Mouse (Mus musculus) neural tube, embryonic 13.5 days (tissue): ENCODE data around the gene Apc2. TPM values are rescaled to one million over a fixed set of nuclear protein-coding genes. Genes with fewer than 3 reads are reported as not detected.

Experiments
- ATAC-seq: fragments of 200-750 bp; cut with Nextera tagmentation; 2 replicates; pipeline ENCODE4 v1.8.0; 2017; ENCODE audit warnings: low read depth, mild to moderate bottlenecking, moderate TSS enrichment, moderate library complexity
- H3K27ac ChIP-seq: fragments of 300-500 bp; sonication (generic); replicated peaks from 2 replicates; pipeline ENCODE4 v1.5.1; 2015; ENCODE audit warnings: moderate library complexity, mild to moderate bottlenecking, inconsistent platforms
- H3K27me3 ChIP-seq: fragments of 300-500 bp; sonication (generic); 2 replicates; pipeline ENCODE4 v1.6.1; 2015; ENCODE audit warnings: mild to moderate bottlenecking, inconsistent platforms
- H3K36me3 ChIP-seq: fragments of 300-500 bp; sonication (generic); 2 replicates; pipeline ENCODE4 v1.6.1; 2015; ENCODE audit warnings: mild to moderate bottlenecking, inconsistent platforms
- H3K4me1 ChIP-seq: fragments of 300-500 bp; sonication (generic); replicated peaks from 2 replicates; pipeline ENCODE4 v1.6.1; 2015; ENCODE audit warnings: inconsistent platforms
- H3K4me2 ChIP-seq: fragments of 300-500 bp; sonication (generic); 2 replicates; pipeline ENCODE4 v1.6.1; 2015; ENCODE audit warnings: inconsistent platforms, mild to moderate bottlenecking, moderate library complexity
- H3K4me3 ChIP-seq: fragments of 300-500 bp; sonication (generic); 2 replicates; pipeline ENCODE4 v1.5.1; 2015; ENCODE audit warnings: mild to moderate bottlenecking, inconsistent platforms
- H3K9ac ChIP-seq: fragments of 300-500 bp; sonication (generic); 2 replicates; pipeline ENCODE4 v1.6.1; 2015; ENCODE audit warnings: moderate library complexity, mild to moderate bottlenecking, inconsistent platforms
- H3K9me3 ChIP-seq: fragments of 300-500 bp; sonication (generic); 2 replicates; pipeline ENCODE4 v1.6.1; 2016; ENCODE audit warnings: inconsistent platforms
- WGBS: fragments of 180-500 bp; shearing (Covaris S2); methylation state at CpG from one replicate; pipeline ENCODE4 v1.1.7; 2015; 5-methylcytosine and 5-hydroxymethylcytosine counted together
- polyA plus RNA-seq: library from polyadenylated mRNA; unstranded; fragments of >200 nt; fragmentation: Nextera tagmentation; extraction: Ambion mirVana; gene quantifications from 2 replicates; pipeline ENCODE4 v1.2.1, GENCODE M21; 2015

Gene Apc2
- polyA plus RNA-seq, 1 experiment from 2014 or later = 156 TPM

DNA sequence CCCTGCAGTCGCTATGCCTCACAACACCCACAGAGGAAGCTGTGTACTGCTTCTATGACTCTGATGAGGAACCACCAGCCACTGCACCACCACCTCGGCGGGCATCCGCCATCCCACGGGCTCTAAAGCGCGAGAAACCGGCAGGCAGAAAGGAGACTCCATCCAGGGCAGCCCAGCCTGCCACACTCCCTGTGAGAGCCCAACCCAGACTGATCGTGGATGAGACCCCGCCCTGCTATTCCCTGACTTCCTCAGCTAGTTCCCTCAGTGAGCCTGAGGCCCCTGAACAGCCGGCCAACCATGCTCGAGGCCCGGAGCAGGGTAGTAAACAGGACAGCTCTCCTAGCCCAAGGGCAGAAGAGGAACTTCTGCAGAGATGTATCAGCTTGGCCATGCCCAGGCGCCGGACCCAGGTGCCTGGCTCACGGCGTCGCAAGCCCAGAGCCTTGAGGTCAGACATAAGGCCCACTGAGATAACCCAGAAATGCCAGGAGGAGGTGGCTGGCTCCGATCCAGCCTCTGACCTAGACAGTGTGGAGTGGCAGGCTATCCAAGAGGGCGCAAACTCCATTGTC, 17.9 kb downstream of the Apc2 start:
- no peak for ATAC-seq
- Histone ChIP-seq H3K4me2 (no peak overlapping the region), H3K4me1 (peaks cover 64% of the 10 kb centered on the region), H3K9ac (0 out of 2 replicates have a peak overlapping the region, but pooled peaks have one; percentile 19), H3K9me3 (no peaks in the 10 kb centered on the region), H3K4me3 (no peak overlapping the region), H3K27me3 (peaks cover 25% of the 10 kb centered on the region; the same call in 1 of the 2 replicates), H3K27ac (no peak overlapping the region), H3K36me3 (peaks cover 98% of the 10 kb centered on the region)
- WGBS = 46% methylated on average over 20 of the region's 20 CpGs

DNA sequence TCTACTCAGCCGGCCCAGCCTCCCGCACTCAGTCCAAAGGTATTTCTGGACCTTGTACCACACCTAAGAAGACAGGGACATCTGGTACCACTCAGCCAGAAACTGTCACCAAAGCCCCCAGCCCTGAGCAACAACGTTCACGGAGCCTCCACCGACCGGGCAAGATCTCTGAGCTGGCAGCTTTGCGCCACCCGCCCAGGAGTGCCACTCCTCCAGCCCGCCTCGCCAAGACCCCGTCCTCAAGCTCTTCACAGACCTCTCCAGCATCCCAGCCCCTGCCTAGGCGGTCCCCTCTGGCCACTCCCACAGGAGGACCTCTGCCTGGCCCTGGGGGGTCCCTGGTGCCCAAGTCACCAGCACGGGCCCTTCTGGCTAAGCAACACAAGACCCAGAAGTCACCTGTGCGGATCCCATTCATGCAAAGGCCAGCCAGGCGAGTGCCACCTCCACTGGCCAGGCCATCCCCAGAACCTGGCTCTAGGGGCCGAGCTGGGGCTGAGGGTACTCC, 18.8 kb downstream of the Apc2 start:
- H3K4me1 ChIP-seq = peaks cover 72% of the 10 kb centered on the region
- H3K27me3 ChIP-seq = peaks cover 25% of the 10 kb centered on the region; the same call in 1 of the 2 replicates
- WGBS = 53% methylated on average over 16 of the region's 16 CpGs
- no peak overlapping the region for H3K27ac ChIP-seq
- no peaks in the 10 kb centered on the region for H3K9me3 ChIP-seq
- H3K4me2 ChIP-seq = no peak overlapping the region
- H3K4me3 ChIP-seq = no peak overlapping the region
- no peak for ATAC-seq
- H3K9ac ChIP-seq = peak overlapping the region; percentile 44; the same call in 1 of the 2 replicates
- peaks cover 91% of the 10 kb centered on the region for H3K36me3 ChIP-seq

GRCm38 (mm10) chr10:80315315-80315714, 19.5 kb downstream of the Apc2 start:
- no peak overlapping the region for H3K27ac ChIP-seq
- peak overlapping the region; percentile 44; the same call in 1 of the 2 replicates for H3K9ac ChIP-seq
- H3K4me1 ChIP-seq = peaks cover 78% of the 10 kb centered on the region
- peaks cover 25% of the 10 kb centered on the region; the same call in 1 of the 2 replicates for H3K27me3 ChIP-seq
- H3K9me3 ChIP-seq = no peaks in the 10 kb centered on the region
- ATAC-seq = no peak
- no peak overlapping the region for H3K4me3 ChIP-seq
- H3K4me2 ChIP-seq = no peak overlapping the region
- peaks cover 84% of the 10 kb centered on the region for H3K36me3 ChIP-seq
- WGBS = 53% methylated on average over 27 of the region's 27 CpGs

- H3K9me3 ChIP-seq = no peaks in the 10 kb centered on the region
- peak; percentile 7; the same call in 1 of the 2 replicates for ATAC-seq
- peaks cover 73% of the 10 kb centered on the region for H3K36me3 ChIP-seq
- H3K27me3 ChIP-seq = peaks cover 25% of the 10 kb centered on the region; the same call in 1 of the 2 replicates
- H3K9ac ChIP-seq = peak overlapping the region; percentile 4; the same call in 1 of the 2 replicates
- H3K27ac ChIP-seq = 0 out of 2 replicates have a peak overlapping the region, but pooled peaks have one; percentile 33
- peaks cover 79% of the 10 kb centered on the region for H3K4me1 ChIP-seq
- 13% methylated on average over 11 of the region's 11 CpGs for WGBS
- H3K4me3 ChIP-seq = no peak overlapping the region
- H3K4me2 ChIP-seq = no peak overlapping the region
These were observed 20.6 kb downstream of the Apc2 start for GRCm38 (mm10) chr10:80316359-80316781.

DNA sequence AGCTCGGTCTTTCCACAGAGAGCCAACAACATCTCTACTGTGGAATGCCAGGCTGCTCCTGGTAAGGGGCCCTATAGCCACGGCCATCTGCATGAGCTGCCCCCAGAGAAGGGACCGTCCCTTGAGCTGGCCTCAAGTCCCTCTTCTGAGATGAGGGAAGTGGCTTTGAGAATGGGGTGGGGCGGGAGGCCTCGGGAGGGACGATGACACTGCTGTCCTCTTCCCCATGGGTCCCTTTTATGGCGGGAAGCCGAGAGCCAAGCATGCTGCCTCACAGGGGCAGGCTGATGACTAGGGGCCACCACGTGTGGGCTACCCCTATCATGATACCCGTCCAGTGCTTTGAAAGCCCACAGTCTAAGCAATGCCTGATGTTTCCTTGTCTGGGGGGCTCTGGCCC, 21.2 kb downstream of the Apc2 start:
- WGBS = 46% methylated on average over 10 of the region's 10 CpGs
- Histone ChIP-seq H3K36me3 (peaks cover 67% of the 10 kb centered on the region), H3K9me3 (no peaks in the 10 kb centered on the region), H3K27me3 (peaks cover 20% of the 10 kb centered on the region; the same call in 1 of the 2 replicates), H3K27ac (no peak overlapping the region; the same call in 1 of the 2 replicates), H3K4me2 (no peak overlapping the region), H3K9ac (no peak overlapping the region; the same call in 1 of the 2 replicates), H3K4me3 (no peak overlapping the region), H3K4me1 (peaks cover 75% of the 10 kb centered on the region)
- no peak for ATAC-seq

GRCm38 (mm10) chr10:80320340-80320760, 24.6 kb downstream of the Apc2 start, which contains the start of gene 2310011J03Rik:
2310011J03Rik (minus strand) TSS chr10:80320537.
- Histone ChIP-seq H3K9me3 (no peaks in the 10 kb centered on the region), H3K4me1 (peaks cover 59% of the 10 kb centered on the region), H3K27ac (peak within 1 kb of the TSS; percentile 73; the same call in 1 of the 2 replicates), H3K4me2 (peak within 1 kb of the TSS; percentile 96), H3K36me3 (peaks cover 33% of the 10 kb centered on the region), H3K9ac (peak within 1 kb of the TSS; percentile 78), H3K4me3 (peak within 1 kb of the TSS; percentile 78), H3K27me3 (peaks cover 9% of the 10 kb centered on the region; the same call in 1 of the 2 replicates)
- ATAC-seq = peak; percentile 33; the same call in 1 of the 2 replicates
- WGBS = under 1% methylated on average over 34 of the region's 34 CpGs

DNA sequence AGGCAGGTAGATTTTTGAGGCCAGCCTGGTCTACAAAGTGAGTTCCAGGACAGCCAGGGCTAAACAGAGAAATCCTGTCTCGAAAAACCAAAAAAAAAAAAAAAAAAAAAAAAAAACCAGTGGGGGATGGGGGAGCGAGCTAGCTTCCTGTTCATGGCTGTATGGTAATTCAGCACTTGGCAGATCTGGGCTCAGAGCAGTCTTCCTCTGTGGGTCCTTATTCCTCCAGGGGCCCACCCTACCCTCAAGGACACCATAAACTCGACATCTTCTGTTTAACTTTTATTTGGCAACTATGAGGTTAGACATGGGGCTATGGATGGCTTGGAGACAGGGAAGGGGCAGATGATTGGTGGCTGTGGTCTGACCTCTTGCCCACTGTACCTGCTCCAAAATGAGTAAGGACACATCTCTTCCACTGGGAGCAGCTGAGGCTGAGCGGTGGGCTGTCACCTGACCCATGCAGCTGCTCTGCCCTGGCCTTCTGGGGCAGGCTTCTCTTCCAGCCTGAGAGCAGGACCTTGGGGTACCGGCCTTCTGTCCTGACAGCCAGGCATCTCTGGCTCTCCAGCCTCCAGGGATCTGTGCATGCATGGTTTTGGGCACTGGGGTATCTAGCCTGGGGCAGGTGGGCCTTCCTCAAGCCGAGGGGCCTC, 25.4 kb downstream of the Apc2 start:
- H3K9me3 ChIP-seq = no peaks in the 10 kb centered on the region
- WGBS = 76% methylated on average over 6 of the region's 6 CpGs
- no peak for ATAC-seq
- H3K9ac ChIP-seq = no peak overlapping the region
- no peak overlapping the region for H3K27ac ChIP-seq
- no peak overlapping the region for H3K4me3 ChIP-seq
- H3K4me1 ChIP-seq = peaks cover 51% of the 10 kb centered on the region
- peaks cover 26% of the 10 kb centered on the region for H3K36me3 ChIP-seq
- no peak overlapping the region for H3K4me2 ChIP-seq
- peaks cover 14% of the 10 kb centered on the region; the same call in 1 of the 2 replicates for H3K27me3 ChIP-seq

GRCm38 (mm10) chr10:80321670-80322581, 26.1 kb downstream of the Apc2 start:
- Histone ChIP-seq H3K9me3 (no peaks in the 10 kb centered on the region), H3K9ac (no peak overlapping the region), H3K4me1 (peaks cover 43% of the 10 kb centered on the region), H3K27ac (no peak overlapping the region), H3K27me3 (peaks cover 15% of the 10 kb centered on the region; the same call in 1 of the 2 replicates), H3K36me3 (peaks cover 18% of the 10 kb centered on the region), H3K4me2 (peak overlapping the region; percentile 83), H3K4me3 (0 out of 2 replicates have a peak overlapping the region, but pooled peaks have one; percentile 42)
- no peak for ATAC-seq
- 90% methylated on average over 21 of the region's 21 CpGs for WGBS

DNA sequence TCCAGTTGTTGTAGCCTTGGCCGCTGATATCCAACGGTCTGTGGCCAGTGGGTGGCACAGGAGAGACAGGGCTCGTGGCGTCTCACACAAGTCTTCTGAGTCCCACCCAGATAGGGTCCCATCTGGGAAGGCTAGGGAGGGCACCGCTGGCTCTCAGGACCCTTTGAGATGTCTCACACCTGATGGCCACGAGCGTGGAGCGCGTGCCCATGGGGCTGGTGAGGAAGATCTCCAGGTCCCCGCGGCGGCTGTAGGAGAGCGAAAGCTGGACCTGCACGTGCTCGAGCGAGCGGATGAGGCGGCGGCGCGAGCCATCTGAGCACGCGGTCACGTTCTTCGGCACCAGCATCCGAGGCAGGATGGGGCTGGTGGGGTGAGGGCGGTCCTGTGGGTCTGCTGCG, 27.0 kb downstream of the Apc2 start:
- Histone ChIP-seq H3K27me3 (peaks cover 15% of the 10 kb centered on the region; the same call in 1 of the 2 replicates), H3K36me3 (peaks cover 9% of the 10 kb centered on the region), H3K4me3 (peak overlapping the region; percentile 42), H3K4me1 (peaks cover 34% of the 10 kb centered on the region), H3K9ac (peak overlapping the region; percentile 60), H3K4me2 (peak overlapping the region; percentile 83), H3K9me3 (no peaks in the 10 kb centered on the region), H3K27ac (no peak overlapping the region)
- 5% methylated on average over 28 of the region's 28 CpGs for WGBS
- ATAC-seq = 0 out of 2 replicates have a peak, but pooled peaks have one; percentile 4

GRCm38 (mm10) chr10:80323261-80324119, 27.7 kb downstream of the Apc2 start:
- H3K9me3 ChIP-seq = no peaks in the 10 kb centered on the region
- peak overlapping the region; percentile 60 for H3K9ac ChIP-seq
- peaks cover 34% of the 10 kb centered on the region for H3K4me1 ChIP-seq
- peak overlapping the region; percentile 83 for H3K4me2 ChIP-seq
- no peak overlapping the region for H3K27ac ChIP-seq
- peak; percentile 13 for ATAC-seq
- peaks cover 3% of the 10 kb centered on the region for H3K36me3 ChIP-seq
- peaks cover 15% of the 10 kb centered on the region; the same call in 1 of the 2 replicates for H3K27me3 ChIP-seq
- peak overlapping the region; percentile 42 for H3K4me3 ChIP-seq
- 2% methylated on average over 42 of the region's 46 CpGs for WGBS
